Mouse (Mus musculus) kidney, embryonic 16.5 days (tissue): ENCODE results near the gene Rasl11a. TPM values are rescaled to one million over a fixed set of nuclear protein-coding genes. Genes with fewer than 3 reads are reported as not detected.
A peak's percentile ranks its signal among the peaks of the same experiment; 100 is the strongest.

Experiments used
- ATAC-seq: fragments of 200-750 bp; cut with Nextera tagmentation; 2 replicates; pipeline ENCODE4 v1.8.0; 2017; ENCODE audit warnings: moderate TSS enrichment; ENCODE audit not compliant: low FRiP score, low TSS enrichment
- H3K27ac ChIP-seq: fragments of 300-500 bp; sonication (generic); 2 replicates; pipeline ENCODE4 v1.5.1; 2014; ENCODE audit warnings: low read length
- H3K27me3 ChIP-seq: fragments of 300-500 bp; sonication (generic); 2 replicates; pipeline ENCODE4 v1.6.1; 2014; ENCODE audit warnings: low read length, control low read depth, mixed read lengths; ENCODE audit not compliant: insufficient read depth
- H3K36me3 ChIP-seq: fragments of 300-500 bp; sonication (generic); 2 replicates; pipeline ENCODE4 v1.6.1; 2014; ENCODE audit warnings: low read length, control low read depth, mixed read lengths; ENCODE audit not compliant: insufficient read depth
- H3K4me1 ChIP-seq: fragments of 300-500 bp; sonication (generic); 2 replicates; pipeline ENCODE4 v1.6.1; 2014; ENCODE audit warnings: low read length, control low read depth, mixed read lengths; ENCODE audit not compliant: insufficient read depth
- H3K4me2 ChIP-seq: fragments of 300-500 bp; sonication (generic); replicated peaks from 2 replicates; pipeline ENCODE4 v1.6.1; 2014; ENCODE audit warnings: low read depth, low read length
- H3K4me3 ChIP-seq: fragments of 300-500 bp; sonication (generic); 2 replicates; pipeline ENCODE4 v1.5.1; 2014; ENCODE audit warnings: mild to moderate bottlenecking, low read length
- H3K9ac ChIP-seq: fragments of 300-500 bp; sonication (generic); replicated peaks from 2 replicates; pipeline ENCODE4 v1.6.1; 2014; ENCODE audit warnings: low read length
- H3K9me3 ChIP-seq: fragments of 300-500 bp; sonication (generic); 2 replicates; pipeline ENCODE4 v1.6.1; 2016; ENCODE audit warnings: low read length, control low read depth
- WGBS: fragments of 180-500 bp; shearing (Covaris S2); extraction: QIAGEN DNeasy Blood & Tissue Kit; methylation state at CpG from one replicate; pipeline ENCODE4 v1.1.7; 2014; 5-methylcytosine and 5-hydroxymethylcytosine counted together
- polyA plus RNA-seq: library from polyadenylated mRNA; unstranded; fragments of >200 nt; fragmentation: Nextera tagmentation; extraction: Ambion mirVana; gene quantifications from 2 replicates; pipeline ENCODE4 v1.2.1, GENCODE M21; 2015

Gene Rasl11a
- 90.6 and 100 TPM in 2 replicates for polyA plus RNA-seq

DNA sequence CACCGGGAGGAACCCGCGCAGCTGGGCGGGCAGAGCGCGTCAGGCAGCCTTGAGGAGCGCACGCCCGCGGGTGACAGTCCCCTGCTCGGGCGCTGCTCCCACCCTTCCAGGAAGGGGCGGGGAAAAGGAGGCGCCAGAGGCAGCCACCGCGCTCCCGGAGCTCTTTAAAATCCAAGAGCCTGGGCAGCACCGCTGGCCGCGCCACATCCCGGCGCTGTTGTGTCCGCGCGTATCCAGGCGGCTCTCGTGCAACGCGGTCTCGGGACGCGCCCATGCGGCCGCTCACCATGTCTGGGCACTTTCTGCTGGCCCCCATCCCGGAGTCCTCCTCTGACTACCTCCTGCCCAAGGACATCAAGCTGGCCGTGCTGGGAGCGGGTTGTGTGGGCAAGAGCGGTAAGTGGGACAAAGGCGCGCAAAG lies at the start of gene Rasl11a:
Gene Rasl11a (plus strand): TSS at position 127 of the 421 bp plus-strand sequence.
- Histone ChIP-seq H3K4me1 (peaks cover 30% of the 10 kb centered on the region), H3K4me2 (peak within 1 kb of the TSS; percentile 94), H3K9me3 (no peaks in the 10 kb centered on the region), H3K27me3 (no peaks in the 10 kb centered on the region), H3K9ac (peak within 1 kb of the TSS; percentile 85), H3K36me3 (peaks cover 3% of the 10 kb centered on the region; the same call in 1 of the 2 replicates), H3K4me3 (peak within 1 kb of the TSS; percentile 70), H3K27ac (peak within 1 kb of the TSS; percentile 81)
- ATAC-seq, result peak; percentile 92
- WGBS, result under 1% methylated on average over 40 of the region's 40 CpGs

- ATAC-seq, result no peak
- H3K9ac ChIP-seq, result no peak overlapping the region
- no peak overlapping the region for H3K4me2 ChIP-seq
- H3K9me3 ChIP-seq, result no peaks in the 10 kb centered on the region
- H3K27me3 ChIP-seq, result no peaks in the 10 kb centered on the region
- H3K27ac ChIP-seq, result no peak overlapping the region
- H3K4me1 ChIP-seq, result peaks cover 30% of the 10 kb centered on the region
- H3K36me3 ChIP-seq, result no peaks in the 10 kb centered on the region
- H3K4me3 ChIP-seq, result no peak overlapping the region
- 76% methylated on average over 13 of the region's 13 CpGs for WGBS
Observed at GRCm38 (mm10) chr5:146795728-146796127, 49.1 kb upstream of the Rasl11a start.

DNA sequence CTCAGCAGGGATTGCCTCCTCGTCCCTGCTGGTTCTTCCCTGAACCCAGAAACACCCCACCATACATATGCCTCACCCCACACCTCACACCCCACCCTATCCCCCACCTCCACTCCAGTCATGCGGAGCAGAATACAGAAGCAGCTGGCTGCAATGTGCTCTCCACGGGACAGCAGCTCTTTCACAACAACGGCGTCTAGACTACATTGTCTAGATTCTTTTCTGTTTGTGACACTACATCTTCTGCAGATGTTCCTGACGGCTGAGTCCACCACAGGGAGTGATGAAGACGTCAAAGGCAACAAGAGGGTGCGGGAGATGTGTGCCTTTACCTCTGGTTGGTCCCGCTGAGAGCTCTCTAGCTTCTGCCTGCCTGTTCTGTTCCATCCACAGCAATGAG lies 46.8 kb upstream of the Rasl11a start:
- no peak overlapping the region for H3K27ac ChIP-seq
- WGBS, result 50% methylated on average over 9 of the region's 9 CpGs
- no peak for ATAC-seq
- no peaks in the 10 kb centered on the region for H3K36me3 ChIP-seq
- H3K9ac ChIP-seq, result no peak overlapping the region
- H3K27me3 ChIP-seq, result no peaks in the 10 kb centered on the region
- peaks cover 7% of the 10 kb centered on the region for H3K9me3 ChIP-seq
- H3K4me3 ChIP-seq, result no peak overlapping the region
- H3K4me1 ChIP-seq, result peaks cover 10% of the 10 kb centered on the region
- H3K4me2 ChIP-seq, result no peak overlapping the region

- Histone ChIP-seq H3K4me3 (no peak overlapping the region), H3K9ac (no peak overlapping the region), H3K27me3 (no peaks in the 10 kb centered on the region), H3K9me3 (peaks cover 7% of the 10 kb centered on the region), H3K27ac (no peak overlapping the region), H3K36me3 (no peaks in the 10 kb centered on the region), H3K4me1 (no peaks in the 10 kb centered on the region), H3K4me2 (no peak overlapping the region)
- WGBS, result 49% methylated on average over 8 of the region's 8 CpGs
- no peak for ATAC-seq
Observed at GRCm38 (mm10) chr5:146806004-146806430, 38.9 kb upstream of the Rasl11a start.

DNA sequence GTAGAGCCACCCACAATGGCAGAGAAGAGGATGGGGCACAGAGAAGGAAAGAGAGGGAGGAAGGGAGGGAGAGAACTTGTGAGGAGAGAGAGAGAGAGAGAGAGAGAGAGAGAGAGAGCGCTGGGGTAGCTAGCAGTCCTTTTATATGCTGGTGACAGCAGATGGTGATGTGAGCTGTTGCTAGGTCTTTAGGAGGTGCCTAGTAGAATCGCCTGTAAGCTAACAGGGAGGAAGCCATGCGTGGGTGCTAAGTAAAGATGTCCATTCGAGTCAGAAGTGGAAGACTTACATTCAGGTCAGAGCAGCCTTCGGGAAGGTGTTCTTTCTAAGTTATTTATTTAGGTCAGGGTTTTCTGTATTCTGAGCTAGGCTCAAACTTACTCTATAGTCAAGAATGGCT lies 34.9 kb upstream of the Rasl11a start:
- no peak for ATAC-seq
- Histone ChIP-seq H3K9ac (no peak overlapping the region), H3K36me3 (no peaks in the 10 kb centered on the region), H3K4me1 (no peaks in the 10 kb centered on the region), H3K4me2 (no peak overlapping the region), H3K27me3 (no peaks in the 10 kb centered on the region), H3K9me3 (peaks cover 7% of the 10 kb centered on the region; the same call in 1 of the 2 replicates), H3K27ac (no peak overlapping the region), H3K4me3 (no peak overlapping the region)
- WGBS, result 76% methylated on average over 5 of the region's 5 CpGs

DNA sequence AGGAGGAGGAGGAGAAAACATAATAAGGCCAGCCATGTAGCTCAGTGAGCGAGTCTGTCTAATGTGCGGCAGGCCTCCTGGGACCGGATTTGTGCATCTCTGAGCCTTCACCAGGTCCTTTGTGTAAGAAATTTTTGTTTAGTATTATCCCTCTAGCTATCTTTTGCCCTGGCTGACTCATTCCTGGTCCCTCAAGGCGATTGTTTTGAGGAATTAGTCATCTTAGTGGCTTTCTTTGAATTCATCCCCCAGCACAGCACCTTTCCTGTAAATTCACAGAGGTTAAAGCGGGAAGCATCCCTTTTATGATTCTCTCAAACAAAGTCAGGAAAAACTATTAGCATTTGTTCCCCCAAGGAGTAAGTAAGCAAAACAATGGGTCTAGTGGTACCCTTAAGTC lies 32.0 kb upstream of the Rasl11a start:
- Histone ChIP-seq H3K27me3 (no peaks in the 10 kb centered on the region), H3K4me2 (no peak overlapping the region)
- WGBS, result 92% methylated on average over 5 of the region's 5 CpGs

DNA sequence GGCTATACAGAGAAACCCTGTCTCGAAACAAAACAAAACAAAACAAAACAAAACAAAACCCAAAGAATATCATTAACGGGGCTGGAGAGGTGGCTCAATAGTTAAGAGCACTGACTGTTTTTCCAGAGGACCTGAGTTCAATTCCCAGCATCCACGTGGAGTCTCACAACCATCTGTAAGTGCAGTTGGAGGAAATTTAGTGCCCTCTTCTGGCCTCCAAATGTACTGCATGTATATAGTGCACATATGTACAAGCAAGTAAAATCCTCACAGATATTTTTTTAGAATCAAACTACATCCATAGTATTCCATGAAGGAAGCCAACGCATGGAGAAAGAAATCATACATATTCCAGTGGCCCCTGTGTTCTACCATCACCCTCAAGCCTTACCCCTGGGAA lies 31.4 kb upstream of the Rasl11a start:
- Histone ChIP-seq H3K4me3 (no peak overlapping the region), H3K4me1 (no peaks in the 10 kb centered on the region), H3K36me3 (no peaks in the 10 kb centered on the region), H3K27me3 (no peaks in the 10 kb centered on the region), H3K4me2 (no peak overlapping the region), H3K9ac (no peak overlapping the region), H3K9me3 (peaks cover 7% of the 10 kb centered on the region; the same call in 1 of the 2 replicates), H3K27ac (no peak overlapping the region)
- no peak for ATAC-seq
- WGBS, result 88% methylated on average over 4 of the region's 4 CpGs

More for the DNA sequence above, 32.0 kb upstream of the Rasl11a start:
- Histone ChIP-seq H3K36me3 (no peaks in the 10 kb centered on the region), H3K9ac (no peak overlapping the region), H3K4me3 (no peak overlapping the region), H3K4me1 (no peaks in the 10 kb centered on the region), H3K9me3 (peaks cover 7% of the 10 kb centered on the region; the same call in 1 of the 2 replicates), H3K27ac (no peak overlapping the region)
- ATAC-seq, result no peak

DNA sequence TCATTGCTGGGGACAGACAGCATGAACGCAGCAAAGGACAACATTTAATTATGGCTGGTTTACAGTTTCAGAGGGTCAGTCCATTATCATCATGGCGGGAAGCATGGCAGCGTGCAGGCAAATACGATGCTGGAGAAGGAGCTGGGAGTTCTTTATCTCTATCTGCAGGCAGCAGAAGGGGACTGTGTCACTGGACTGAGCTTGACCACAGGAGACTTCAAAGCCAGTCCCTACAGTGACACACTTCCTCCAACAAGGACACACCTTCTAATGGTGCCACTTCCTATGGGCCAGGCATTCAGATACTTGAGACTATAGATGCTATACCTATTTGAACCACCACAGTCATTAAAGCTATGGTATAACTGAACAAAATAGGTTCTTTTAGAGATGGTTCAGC lies 29.5 kb upstream of the Rasl11a start:
- ATAC-seq, result no peak
- no peaks in the 10 kb centered on the region for H3K36me3 ChIP-seq
- H3K9me3 ChIP-seq, result peaks cover 7% of the 10 kb centered on the region; the same call in 1 of the 2 replicates
- no peak overlapping the region for H3K9ac ChIP-seq
- no peaks in the 10 kb centered on the region for H3K4me1 ChIP-seq
- H3K27ac ChIP-seq, result no peak overlapping the region
- no peaks in the 10 kb centered on the region for H3K27me3 ChIP-seq
- H3K4me3 ChIP-seq, result no peak overlapping the region
- H3K4me2 ChIP-seq, result no peak overlapping the region
- 81% methylated on average over 4 of the region's 4 CpGs for WGBS

GRCm38 (mm10) chr5:146817583-146817982 lies 27.3 kb upstream of the Rasl11a start:
- ATAC-seq, result no peak
- H3K36me3 ChIP-seq, result no peaks in the 10 kb centered on the region
- no peak overlapping the region for H3K9ac ChIP-seq
- H3K9me3 ChIP-seq, result peaks cover 7% of the 10 kb centered on the region; the same call in 1 of the 2 replicates
- H3K27me3 ChIP-seq, result no peaks in the 10 kb centered on the region
- H3K27ac ChIP-seq, result no peak overlapping the region
- WGBS, result 89% methylated on average over 8 of the region's 8 CpGs
- H3K4me2 ChIP-seq, result no peak overlapping the region
- no peaks in the 10 kb centered on the region for H3K4me1 ChIP-seq
- no peak overlapping the region for H3K4me3 ChIP-seq

- Histone ChIP-seq H3K4me3 (no peak overlapping the region), H3K27me3 (no peaks in the 10 kb centered on the region), H3K4me1 (no peaks in the 10 kb centered on the region), H3K27ac (no peak overlapping the region), H3K4me2 (no peak overlapping the region), H3K9me3 (no peaks in the 10 kb centered on the region), H3K36me3 (no peaks in the 10 kb centered on the region), H3K9ac (no peak overlapping the region)
- ATAC-seq, result 0 out of 2 replicates have a peak, but pooled peaks have one; percentile 39
- WGBS, result 72% methylated on average over 8 of the region's 8 CpGs
Observed at GRCm38 (mm10) chr5:146818906-146819623, 25.8 kb upstream of the Rasl11a start.
